Mouse (Mus musculus) ES-CJ7 (cell line): Measurements from ENCODE around the gene Pknox2.
A peak's percentile ranks its signal among the peaks of the same experiment; 100 is the strongest.

Experiments
- DNase-seq: peaks from one replicate; pipeline ENCODE4 v3.0.0; 2011; ENCODE audit warnings: low read depth, low spot score

The Pknox2 gene

GRCm38 (mm10) chr9:37051669-37052068, 95.5 kb downstream of the Pknox2 start:
- no peak for DNase-seq

DNA sequence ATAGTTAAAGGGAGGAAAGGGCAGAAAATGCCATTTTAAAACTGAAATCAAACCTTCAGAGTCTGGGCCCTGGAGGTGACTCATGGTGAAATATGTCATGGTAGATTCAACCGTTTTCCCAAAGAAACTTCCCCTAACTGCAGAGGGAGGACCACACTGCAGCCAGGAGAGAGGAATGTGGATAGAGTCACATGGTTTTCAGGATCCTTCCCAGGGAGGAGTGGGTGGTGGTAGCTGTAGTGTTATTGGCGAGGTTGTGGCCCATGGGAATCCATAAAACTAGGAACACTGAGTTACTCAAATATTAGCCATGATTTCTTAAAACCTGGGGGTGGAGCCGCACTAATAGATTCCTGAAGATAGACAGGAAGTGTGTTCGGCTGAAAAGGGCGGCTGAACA, 99.7 kb downstream of the Pknox2 start:
- DNase-seq = no peak

GRCm38 (mm10) chr9:37045875-37046274, 101.3 kb downstream of the Pknox2 start:
- no peak for DNase-seq

- DNase-seq = no peak
These were observed 103.0 kb downstream of the Pknox2 start for GRCm38 (mm10) chr9:37044165-37044564.

GRCm38 (mm10) chr9:37038859-37039258, 108.3 kb downstream of the Pknox2 start:
- DNase-seq = no peak

DNA sequence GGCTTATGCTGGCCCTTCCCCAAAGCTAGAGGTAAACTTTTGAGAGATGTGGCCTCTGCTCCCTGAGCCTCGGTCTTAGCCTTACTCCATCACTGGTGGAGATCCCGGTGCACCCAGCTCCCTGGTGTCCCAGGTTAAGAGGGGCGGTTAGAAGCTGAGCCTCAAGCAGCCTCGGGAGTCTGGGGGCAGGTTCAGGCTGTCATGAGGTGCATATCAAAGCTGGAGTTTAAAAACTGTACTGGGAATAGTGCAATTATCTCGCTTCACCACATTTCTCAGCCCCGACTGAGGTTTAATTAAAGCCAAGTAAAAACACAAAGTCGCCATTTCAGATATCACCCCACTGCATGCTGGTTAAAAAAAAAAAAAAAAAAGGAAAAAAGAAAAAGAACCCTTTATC, 108.8 kb downstream of the Pknox2 start:
- no peak for DNase-seq

DNA sequence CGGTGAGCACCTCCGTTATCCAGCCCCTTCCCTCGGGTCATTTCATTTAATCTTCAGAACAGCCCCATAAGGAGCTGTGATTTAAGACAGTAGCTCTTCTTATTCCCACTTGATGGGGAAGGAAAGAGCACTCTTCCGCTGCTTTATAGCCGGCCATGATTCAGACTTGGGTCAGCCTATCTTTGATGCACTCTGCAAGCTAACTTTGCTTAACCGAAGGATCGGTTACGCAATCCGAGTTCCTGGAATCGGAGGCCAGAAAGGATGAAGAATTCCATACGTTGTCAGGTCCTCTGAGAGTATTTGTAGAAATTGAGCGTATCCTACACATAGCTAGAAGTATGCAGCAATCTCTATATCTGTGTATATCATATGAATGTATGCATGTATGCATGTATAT, 109.8 kb downstream of the Pknox2 start:
- no peak for DNase-seq

- no peak for DNase-seq
These were observed 112.0 kb downstream of the Pknox2 start for GRCm38 (mm10) chr9:37035248-37035647.

GRCm38 (mm10) chr9:37034316-37034715, 112.9 kb downstream of the Pknox2 start:
- DNase-seq = no peak

DNA sequence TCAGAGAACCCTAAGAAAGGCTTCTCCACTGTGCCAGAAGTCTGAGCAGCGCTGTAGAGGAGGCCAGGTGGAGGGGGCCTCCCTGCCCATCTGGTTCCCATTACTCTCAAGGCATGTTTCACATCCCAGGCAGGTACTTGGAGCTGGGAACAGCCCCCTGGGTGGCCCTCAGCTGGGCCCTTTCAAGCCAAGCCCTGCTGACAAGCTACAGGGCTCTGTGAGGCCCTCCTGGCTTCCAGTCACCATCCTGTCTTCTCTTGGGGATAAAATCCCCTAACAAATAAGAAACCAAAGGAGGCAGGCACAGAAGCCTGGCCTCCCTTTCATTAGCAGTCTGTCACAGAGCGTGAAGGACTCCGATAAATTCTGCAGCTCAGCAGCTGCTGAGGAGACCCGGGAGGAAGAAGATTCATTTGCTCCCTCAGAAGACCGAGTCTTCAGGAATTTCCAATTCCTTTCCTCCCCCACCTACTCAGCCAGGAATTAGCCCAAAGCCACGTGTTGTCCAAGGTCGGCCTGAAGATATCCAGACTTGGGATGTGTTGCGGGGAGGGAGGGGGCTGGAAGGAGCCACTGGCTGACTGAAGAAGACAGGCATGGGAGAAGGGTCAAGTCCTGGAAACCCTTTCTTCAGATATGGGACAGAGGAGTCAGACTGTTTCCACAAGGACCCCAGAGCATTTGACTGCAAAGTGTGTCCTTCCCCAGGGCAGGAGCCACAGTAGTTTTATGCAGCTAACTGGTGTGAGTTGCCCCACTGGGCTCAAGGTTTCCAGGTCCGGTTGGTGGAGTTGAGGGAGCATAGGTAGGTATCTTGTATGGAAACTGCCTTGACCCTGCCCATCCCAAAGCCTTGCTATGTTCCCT, 116.6 kb downstream of the Pknox2 start:
- DNase-seq = no peak

GRCm38 (mm10) chr9:37029811-37030346, 117.3 kb downstream of the Pknox2 start:
- DNase-seq = no peak

GRCm38 (mm10) chr9:37027825-37028575, 119.2 kb downstream of the Pknox2 start:
- DNase-seq = no peak

GRCm38 (mm10) chr9:37025913-37026312, 121.3 kb downstream of the Pknox2 start:
- no peak for DNase-seq

DNA sequence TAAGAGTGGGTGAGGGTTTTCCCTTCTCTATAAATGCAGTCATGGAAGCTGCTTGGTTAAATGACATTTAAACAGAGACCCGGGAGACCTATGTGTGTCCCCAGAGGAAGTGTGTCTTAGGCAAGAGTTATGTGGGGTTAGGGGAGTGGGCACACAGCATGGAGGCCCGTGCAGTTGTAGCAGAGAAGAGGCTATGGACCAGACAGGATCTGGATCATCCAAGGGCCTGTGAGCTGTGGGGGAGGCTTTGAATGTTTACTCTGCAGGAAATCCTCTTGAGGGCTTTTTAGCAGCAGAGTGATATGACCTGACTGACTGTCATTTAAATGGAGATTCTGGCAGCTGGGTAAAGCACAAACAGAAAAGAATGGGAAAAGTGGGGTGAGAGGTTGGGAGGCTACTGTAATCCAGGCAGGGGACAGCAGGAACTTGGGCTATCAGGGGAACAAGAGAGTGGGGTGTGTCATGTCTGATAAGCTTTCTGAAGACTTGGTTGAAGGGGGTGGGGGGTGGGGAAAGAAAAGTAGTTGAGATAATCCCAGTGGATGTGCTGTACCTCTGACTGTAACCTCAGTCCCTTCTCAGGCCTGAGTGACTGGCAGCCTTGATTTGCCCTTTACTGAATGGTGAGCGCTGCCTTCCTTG, 125.5 kb downstream of the Pknox2 start:
- peak; percentile 27 for DNase-seq

- DNase-seq = no peak
These were observed 129.1 kb downstream of the Pknox2 start for GRCm38 (mm10) chr9:37018154-37018553.

GRCm38 (mm10) chr9:37017169-37017568, 130.0 kb downstream of the Pknox2 start:
- no peak for DNase-seq

DNA sequence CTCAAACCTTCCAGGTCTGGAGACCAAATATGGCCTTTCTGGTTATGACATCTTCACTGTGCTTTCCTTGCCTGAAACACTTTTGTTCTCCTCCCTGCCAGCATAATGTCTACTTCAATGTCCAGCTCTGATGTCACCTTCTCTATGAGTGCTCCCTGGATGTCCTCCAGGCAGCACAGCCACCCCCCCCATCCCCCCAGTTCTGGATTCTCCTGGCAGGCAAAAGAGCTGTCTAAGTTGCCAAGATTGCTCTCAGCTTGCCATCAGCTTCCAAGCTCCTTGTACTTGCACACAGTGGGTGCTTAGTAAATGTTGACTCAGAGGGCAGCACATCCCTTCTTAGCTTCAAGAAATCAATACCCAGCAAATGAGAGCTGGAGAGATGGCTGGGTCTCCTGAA, 131.0 kb downstream of the Pknox2 start:
- no peak for DNase-seq

- no peak for DNase-seq
These were observed 133.6 kb downstream of the Pknox2 start for GRCm38 (mm10) chr9:37013565-37013964.

- no peak for DNase-seq
These were observed 139.1 kb downstream of the Pknox2 start for GRCm38 (mm10) chr9:37008090-37008489.

DNA sequence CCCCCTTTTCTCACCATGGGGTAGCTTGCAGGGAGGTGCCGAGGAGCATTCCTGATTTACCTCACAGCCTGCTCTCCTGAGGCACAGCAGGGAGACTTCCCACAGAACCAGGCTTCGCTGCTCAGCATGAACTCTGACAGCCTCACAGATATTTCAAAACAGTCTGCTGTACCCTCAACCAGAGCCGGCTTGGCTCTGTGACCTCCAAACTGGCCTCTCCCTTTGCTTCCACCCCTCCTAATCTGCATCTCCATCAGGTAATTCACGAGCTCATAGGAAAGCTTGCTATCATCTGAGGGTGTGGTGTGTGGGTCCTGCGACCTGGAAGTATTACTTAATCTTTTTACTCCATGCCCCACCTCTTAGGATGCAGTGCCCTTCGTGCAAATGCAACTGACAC, 142.5 kb downstream of the Pknox2 start:
- DNase-seq = peak; percentile 71

GRCm38 (mm10) chr9:37001935-37002535, 145.2 kb downstream of the Pknox2 start:
- peak; percentile 14 for DNase-seq

- no peak for DNase-seq
These were observed 147.8 kb downstream of the Pknox2 start for GRCm38 (mm10) chr9:36999393-36999792.
